Mouse (Mus musculus): Measurements from ENCODE around the gene Gm9922. TPM values are rescaled to one million over a fixed set of nuclear protein-coding genes. Genes with fewer than 3 reads are reported as not detected.

Gm9922 gene
- polyA plus RNA-seq, 1 experiment from 2014 or later, result 2.3 TPM

GRCm38 (mm10) chr14:101707088-101707487 lies 22.5 kb downstream of the Gm9922 start:
- Histone ChIP-seq H3K9ac (ENCODE audit: low read length) (no peak overlapping the region), H3K27me3 (ENCODE audit: control insufficient read depth, insufficient read depth, low read depth, low read length) (no peaks in the 10 kb centered on the region), H3K36me3 (ENCODE audit: control insufficient read depth, insufficient read depth, low read length) (no peaks in the 10 kb centered on the region), H3K4me2 (ENCODE audit: low read depth, low read length) (no peak overlapping the region), H3K27ac (ENCODE audit: low read length) (no peak overlapping the region), H3K4me1 (replicated peaks; ENCODE audit: control insufficient read depth, insufficient read depth, low read length) (no peaks in the 10 kb centered on the region), H3K4me3 (ENCODE audit: low read length) (no peak overlapping the region), H3K9me3 (ENCODE audit: control insufficient read depth, low read length) (no peaks in the 10 kb centered on the region)
- no peak for ATAC-seq (ENCODE audit: low read depth)
- 83% methylated on average over 5 of the region's 5 CpGs for WGBS

GRCm38 (mm10) chr14:101704479-101704878 lies 25.1 kb downstream of the Gm9922 start:
- Histone ChIP-seq H3K27ac (ENCODE audit: low read length) (no peak overlapping the region), H3K9ac (ENCODE audit: low read length) (no peak overlapping the region), H3K4me2 (ENCODE audit: low read depth, low read length) (no peak overlapping the region), H3K4me1 (replicated peaks; ENCODE audit: control insufficient read depth, insufficient read depth, low read length) (no peaks in the 10 kb centered on the region), H3K36me3 (ENCODE audit: control insufficient read depth, insufficient read depth, low read length) (no peaks in the 10 kb centered on the region), H3K9me3 (ENCODE audit: control insufficient read depth, low read length) (no peaks in the 10 kb centered on the region), H3K27me3 (ENCODE audit: control insufficient read depth, insufficient read depth, low read depth, low read length) (no peaks in the 10 kb centered on the region), H3K4me3 (ENCODE audit: low read length) (no peak overlapping the region)
- 56% methylated on average over 4 of the region's 4 CpGs for WGBS
- no peak for ATAC-seq (ENCODE audit: low read depth)

- ATAC-seq (ENCODE audit: low read depth), result no peak
- H3K27ac ChIP-seq (ENCODE audit: low read length), result no peak overlapping the region
- no peak overlapping the region for H3K9ac ChIP-seq (ENCODE audit: low read length)
- H3K4me2 ChIP-seq (ENCODE audit: low read depth, low read length), result no peak overlapping the region
- no peaks in the 10 kb centered on the region for H3K27me3 ChIP-seq (ENCODE audit: control insufficient read depth, insufficient read depth, low read depth, low read length)
- H3K9me3 ChIP-seq (ENCODE audit: control insufficient read depth, low read length), result no peaks in the 10 kb centered on the region
- no peaks in the 10 kb centered on the region for H3K36me3 ChIP-seq (ENCODE audit: control insufficient read depth, insufficient read depth, low read length)
- no peaks in the 10 kb centered on the region for H3K4me1 ChIP-seq (replicated peaks; ENCODE audit: control insufficient read depth, insufficient read depth, low read length)
- no peak overlapping the region for H3K4me3 ChIP-seq (ENCODE audit: low read length)
- WGBS, result 80% methylated on average over 2 of the region's 2 CpGs
Observed at GRCm38 (mm10) chr14:101688406-101688805, 41.2 kb downstream of the Gm9922 start.

- H3K4me2 ChIP-seq (ENCODE audit: low read depth, low read length), result no peak overlapping the region
- no peaks in the 10 kb centered on the region for H3K36me3 ChIP-seq (ENCODE audit: control insufficient read depth, insufficient read depth, low read length)
- 84% methylated on average over 6 of the region's 6 CpGs for WGBS
- H3K9ac ChIP-seq (ENCODE audit: low read length), result no peak overlapping the region
- H3K9me3 ChIP-seq (ENCODE audit: control insufficient read depth, low read length), result no peaks in the 10 kb centered on the region
- H3K27ac ChIP-seq (ENCODE audit: low read length), result no peak overlapping the region
- no peaks in the 10 kb centered on the region for H3K4me1 ChIP-seq (replicated peaks; ENCODE audit: control insufficient read depth, insufficient read depth, low read length)
- no peaks in the 10 kb centered on the region for H3K27me3 ChIP-seq (ENCODE audit: control insufficient read depth, insufficient read depth, low read depth, low read length)
- H3K4me3 ChIP-seq (ENCODE audit: low read length), result no peak overlapping the region
- ATAC-seq (ENCODE audit: low read depth), result no peak
Observed at GRCm38 (mm10) chr14:101687696-101688095, 41.9 kb downstream of the Gm9922 start.

Other genes starting within 250 kb of the Gm9922 start
- gene Tbc1d4, start 120.6 kb downstream of the Gm9922 start, polyA plus RNA-seq (2015; fragmentation: Nextera tagmentation; extraction: Ambion mirVana), result 8.9 and 12.3 TPM in 2 replicates
- 91.2 and 98.5 TPM in 2 replicates for gene Commd6, start 89.1 kb downstream of the Gm9922 start, polyA plus RNA-seq (2015; fragmentation: Nextera tagmentation; extraction: Ambion mirVana)
- gene Uchl3, start 75.8 kb downstream of the Gm9922 start, polyA plus RNA-seq (2015; fragmentation: Nextera tagmentation; extraction: Ambion mirVana), result 94.6 and 98.5 TPM in 2 replicates
- gene Lmo7, start 143 bp upstream of the Gm9922 start, polyA plus RNA-seq (2015; fragmentation: Nextera tagmentation; extraction: Ambion mirVana), result 46.4 and 52.7 TPM in 2 replicates

All from lung, embryonic 16.5 days (tissue).